Mouse (Mus musculus) frontal cortex, postnatal 25 days (tissue): ENCODE data around the gene Anxa5.

Experiments used
- DNase-seq, 2 experiments: peaks; one replicate each; pipeline ENCODE4 v3.0.0; 2022; ENCODE audit warnings: low spot score in 2 of 2

Gene Anxa5

GRCm38 (mm10) chr3:36475532-36476087 lies at the start of gene Anxa5, which contains the start of gene 1810062G17Rik:
TSS of gene Anxa5 (minus strand) at chr3:36475894.
TSS of gene 1810062G17Rik (plus strand) at chr3:36475937.
- peak; percentile 70 to 81 for DNase-seq

DNA sequence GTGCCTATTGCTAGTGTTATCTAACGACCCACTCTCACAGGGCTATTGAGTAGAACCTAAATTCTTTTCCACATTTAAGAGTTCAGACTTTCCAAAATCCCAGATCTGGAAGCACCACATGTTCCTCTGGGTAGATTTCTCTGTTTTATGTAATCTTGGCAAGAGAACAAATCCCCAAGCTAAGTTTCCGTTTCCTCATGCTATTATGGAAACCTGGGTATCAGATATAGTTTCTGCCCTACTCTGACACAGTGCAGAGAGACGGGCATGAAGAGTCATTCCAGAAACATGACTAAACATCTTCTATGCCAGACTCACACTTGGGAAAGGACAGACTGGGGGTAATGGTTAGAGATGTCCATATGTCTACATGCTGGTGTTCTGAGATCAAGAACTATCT lies 48.8 kb upstream of the Anxa5 start:
- DNase-seq = no peak

GRCm38 (mm10) chr3:36522137-36522536 lies 46.4 kb upstream of the Anxa5 start:
- DNase-seq = no peak

DNA sequence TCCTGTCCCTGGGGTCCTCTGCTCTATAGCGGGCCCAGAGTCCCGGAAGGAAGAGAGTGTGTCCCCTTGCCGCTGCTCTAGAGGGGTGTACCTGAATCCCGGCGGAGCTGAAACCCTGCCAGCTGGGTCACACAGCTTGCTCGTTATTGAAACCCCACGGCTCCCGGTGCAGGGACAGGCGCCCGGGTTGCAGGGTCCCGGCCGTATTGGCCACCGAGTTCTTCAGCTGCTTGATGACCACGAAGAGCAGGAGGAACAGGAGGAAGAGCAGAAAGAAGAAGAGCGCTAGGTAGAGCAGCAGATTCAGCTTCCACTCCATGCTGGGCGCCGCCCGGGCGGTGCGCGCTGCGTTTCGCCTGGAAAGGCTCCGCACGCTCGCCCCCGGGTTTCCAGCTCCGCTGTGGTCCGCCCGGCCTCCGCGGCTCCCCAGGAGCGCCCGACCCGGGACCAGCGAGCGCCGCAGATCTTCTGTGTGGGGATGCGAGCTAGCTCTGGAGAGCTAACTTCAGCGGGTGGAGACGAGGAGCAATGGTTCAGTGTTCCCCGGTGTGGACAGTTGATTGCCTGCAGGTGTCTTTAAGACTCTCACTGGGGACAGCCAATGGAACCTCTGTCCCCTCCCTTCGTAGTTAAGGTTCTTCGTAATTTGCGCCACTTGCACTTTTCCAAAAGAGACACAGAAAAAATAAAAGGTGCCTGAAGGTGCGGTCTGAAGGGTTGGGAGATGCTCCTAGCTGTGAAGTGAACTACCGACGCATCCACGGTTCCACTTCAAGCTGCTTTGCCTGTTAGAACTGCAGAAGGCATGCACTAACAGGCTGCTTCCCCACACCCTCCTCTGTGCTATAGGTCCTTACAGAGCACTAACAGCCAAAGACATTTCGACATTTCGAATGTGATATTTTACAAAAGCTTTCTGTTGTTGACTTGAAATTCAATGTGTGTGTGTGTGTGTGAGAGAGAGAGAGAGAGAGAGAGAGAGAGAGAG lies 45.7 kb upstream of the Anxa5 start, which contains the start of gene Gm11549:
TSS of gene Gm11549 (minus strand) at position 741 of the 988 bp plus-strand sequence.
- DNase-seq = peak; percentile 24 to 44

DNA sequence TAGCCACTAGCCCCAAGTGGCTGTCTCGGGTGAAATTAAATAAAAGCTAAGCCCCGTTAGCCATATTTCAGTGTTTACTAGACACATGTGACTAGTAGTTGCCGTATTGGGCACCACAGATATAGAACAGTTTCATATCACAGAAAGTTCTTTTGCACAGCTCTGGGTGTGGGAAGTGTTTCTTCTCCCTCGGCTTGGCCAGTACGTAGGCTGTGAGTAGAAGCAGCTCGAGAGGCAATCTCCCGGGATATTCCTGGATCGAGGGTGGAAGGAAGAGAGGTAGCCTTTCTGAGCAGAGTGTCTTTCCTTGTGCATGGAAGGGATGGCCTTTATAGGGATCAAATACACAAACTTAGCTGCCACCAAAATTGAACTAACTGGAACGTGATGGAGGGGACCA lies 40.5 kb upstream of the Anxa5 start:
- DNase-seq = no peak

GRCm38 (mm10) chr3:36511491-36511890 lies 35.8 kb upstream of the Anxa5 start:
- DNase-seq = no peak

GRCm38 (mm10) chr3:36505809-36506735 lies 30.4 kb upstream of the Anxa5 start:
- DNase-seq = no peak

DNA sequence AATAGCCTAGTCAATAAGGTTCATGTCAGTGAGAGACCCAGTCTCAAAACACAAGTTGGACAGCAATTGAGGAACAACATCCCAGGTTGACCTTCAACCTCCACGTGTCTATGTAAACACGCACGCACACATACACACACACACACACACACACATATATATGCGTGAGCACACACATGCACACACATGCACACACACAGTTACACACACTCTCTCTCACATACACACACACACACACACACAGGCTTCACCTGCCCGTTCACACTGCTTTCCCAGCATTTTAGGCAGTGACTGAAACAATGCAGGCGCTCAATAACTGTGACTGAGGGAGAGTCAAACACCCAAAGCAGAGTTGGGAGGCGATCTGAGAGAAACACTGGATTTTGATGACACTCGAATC lies 29.6 kb upstream of the Anxa5 start:
- DNase-seq = no peak

DNA sequence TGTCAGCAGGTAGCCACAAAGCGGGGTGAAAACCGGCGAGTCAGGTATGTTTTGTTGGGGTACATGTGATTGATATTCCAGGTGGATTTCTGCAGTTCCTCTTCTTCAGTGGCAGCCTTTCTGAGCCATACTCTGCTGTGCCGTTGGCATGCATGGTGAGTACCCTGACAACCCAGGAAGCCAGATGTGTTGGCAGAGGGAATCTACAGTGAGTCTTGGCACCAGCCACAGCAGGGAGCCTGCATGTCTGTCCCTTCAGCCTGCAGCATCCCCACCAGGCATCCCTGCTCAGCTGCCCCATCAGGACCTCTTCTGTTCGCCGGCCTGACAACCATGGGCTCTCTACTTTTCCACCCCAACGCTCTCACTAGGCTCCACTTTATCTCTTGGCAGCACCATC lies 25.9 kb upstream of the Anxa5 start:
- DNase-seq = no peak

DNA sequence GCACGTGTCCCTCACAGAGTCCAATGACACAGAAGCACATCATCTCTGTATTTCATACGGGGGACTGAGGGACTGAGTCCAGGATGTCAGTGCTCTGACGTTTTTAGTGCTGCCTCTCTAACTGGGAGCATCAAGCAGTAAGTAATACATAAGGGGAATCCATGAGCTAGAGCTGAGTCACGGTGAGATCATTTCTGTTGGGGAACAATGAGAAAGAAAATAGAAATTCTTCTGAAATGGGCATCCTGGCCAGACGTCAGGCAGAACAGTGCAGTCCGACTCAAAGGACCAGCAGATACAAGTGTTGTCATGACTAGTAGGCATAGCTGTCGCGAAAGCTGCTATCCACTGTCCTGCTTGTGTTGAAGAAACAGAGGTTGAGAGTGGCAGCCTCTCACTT lies 25.3 kb upstream of the Anxa5 start:
- no peak for DNase-seq

- no peak for DNase-seq
Measured at GRCm38 (mm10) chr3:36499418-36499817, 23.7 kb upstream of the Anxa5 start.

DNA sequence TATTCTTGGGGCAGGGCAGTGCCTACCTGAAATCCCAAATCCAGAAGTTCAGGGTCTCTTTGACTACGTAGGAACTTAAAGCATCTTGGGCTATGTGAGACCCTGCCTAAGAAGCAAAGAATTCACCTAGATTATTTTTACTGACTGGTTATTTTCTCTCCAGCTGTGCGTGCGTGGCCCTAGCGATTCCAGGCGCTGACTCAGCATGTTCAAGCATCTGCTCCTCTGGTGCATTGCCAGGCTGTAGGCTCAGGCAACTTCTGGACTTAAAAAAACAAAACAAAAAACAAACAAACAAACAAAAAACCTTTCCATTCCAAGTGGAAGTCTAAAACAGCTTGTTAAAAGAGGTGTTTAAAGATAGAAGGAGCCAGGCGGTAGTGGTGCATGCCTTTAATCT lies 22.5 kb upstream of the Anxa5 start:
- no peak for DNase-seq

GRCm38 (mm10) chr3:36496746-36497145 lies 21.1 kb upstream of the Anxa5 start:
- peak in 1 of 2 experiments; percentile 67 for DNase-seq

GRCm38 (mm10) chr3:36496273-36496672 lies 20.6 kb upstream of the Anxa5 start:
- no peak for DNase-seq

DNA sequence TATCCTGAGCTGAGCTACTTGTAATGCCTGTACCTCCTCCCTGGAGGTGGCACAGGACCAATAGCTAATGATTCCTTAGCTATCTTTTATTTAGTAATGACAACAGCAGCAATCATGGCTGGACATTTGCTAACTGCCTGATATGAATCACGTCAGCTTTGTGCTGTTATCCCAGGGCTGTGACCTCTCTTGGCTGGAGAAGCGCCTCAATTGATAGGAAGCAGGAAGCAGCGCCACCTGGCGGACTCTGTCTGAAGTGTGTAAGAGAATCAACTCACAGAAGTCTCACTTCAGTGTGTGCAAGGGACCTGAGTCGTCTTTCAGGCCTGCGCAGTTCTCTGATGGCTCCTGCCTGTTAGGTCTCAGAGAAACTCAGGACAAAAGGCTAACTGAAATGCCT lies 19.7 kb upstream of the Anxa5 start:
- DNase-seq = peak; percentile 83 to 88

GRCm38 (mm10) chr3:36494613-36495012 lies 18.9 kb upstream of the Anxa5 start:
- DNase-seq = no peak

- DNase-seq = no peak
Measured at GRCm38 (mm10) chr3:36493641-36494283, 18.1 kb upstream of the Anxa5 start.

GRCm38 (mm10) chr3:36492716-36493391 lies 17.2 kb upstream of the Anxa5 start:
- DNase-seq = no peak

DNA sequence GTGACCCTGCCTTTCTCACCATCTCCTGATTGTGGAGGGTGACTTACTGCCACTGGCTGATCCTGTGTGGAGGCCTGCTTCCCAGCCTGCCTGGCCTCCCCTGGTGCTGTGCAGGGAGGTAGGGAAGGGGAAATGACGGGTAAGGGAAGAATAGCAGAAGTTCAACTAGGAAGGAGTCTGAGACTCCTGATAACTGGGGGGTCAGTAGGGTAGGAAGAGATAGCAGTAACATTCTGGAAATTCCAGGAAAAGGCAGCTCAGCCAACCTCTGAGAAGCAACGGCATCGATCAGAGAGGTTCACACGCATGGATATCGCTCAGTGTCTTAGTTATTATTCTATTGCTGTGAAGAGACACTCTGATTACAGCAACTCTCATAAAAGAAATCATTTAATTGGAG lies 15.8 kb upstream of the Anxa5 start:
- no peak for DNase-seq

- no peak for DNase-seq
Measured at GRCm38 (mm10) chr3:36489590-36489910, 13.9 kb upstream of the Anxa5 start.
